Mouse (Mus musculus) cortical plate, adult 2 months (tissue): Measurements from ENCODE around the gene Ring1.

Source experiments
- CTCF ChIP-seq: fragments of 200-500 bp; IDR thresholded peaks from 2 replicates; pipeline ENCODE4 v1.5.1; 2011; ENCODE audit warnings: mild to moderate bottlenecking, control low read depth, low read length; ENCODE audit not compliant: insufficient read depth; ENCODE audit errors: extremely low read depth
- POLR2A ChIP-seq: fragments of 200-500 bp; IDR thresholded peaks from 2 replicates; pipeline ENCODE4 v1.6.1; 2011; ENCODE audit warnings: mild to moderate bottlenecking, low read length, control low read depth; ENCODE audit not compliant: insufficient read depth; ENCODE audit errors: extremely low read depth

GRCm38 (mm10) chr17:34000150-34000537, 24.3 kb downstream of the Ring1 start, which contains the start of gene H2-K1:
- TF ChIP-seq CTCF (no peak), POLR2A (peak; percentile 81)
